Comparison of ENCODE assay signal across 15 mouse cellular contexts in the genomic region with DNA sequence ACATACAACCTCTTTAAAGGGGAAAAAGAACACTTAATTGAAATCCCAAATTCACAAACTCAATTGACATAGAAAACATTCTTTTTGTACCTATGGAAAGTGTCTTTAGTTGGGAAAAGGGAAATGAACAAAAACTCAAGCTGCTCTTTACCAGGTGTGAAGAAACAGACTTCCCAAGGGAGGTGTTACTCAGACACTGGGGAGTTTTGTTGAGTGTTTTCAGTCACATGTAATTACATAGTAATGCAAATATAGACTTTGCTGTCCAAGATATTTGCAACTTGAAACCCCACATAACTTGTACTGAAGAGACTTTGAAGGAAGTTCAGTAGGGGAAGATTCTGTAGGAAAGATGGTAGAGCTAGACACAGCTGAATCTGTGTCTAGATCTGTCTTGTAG.
"Had no signal": no experiment of that assay in that cellular context is flagged by ENCODE, and none has a peak within 500 bp of the region (broad histone marks: within the 10 kb centered on the region; RNA-seq: fewer than 3 reads in every experiment).

No protein-coding gene starts in this region.

- H3K4me1 ChIP-seq: neural tube, embryonic 15.5 days; stomach, embryonic 15.5 days had no signal

- H3K4me3 ChIP-seq: neural tube, embryonic 15.5 days; stomach, embryonic 15.5 days had no signal

- H3K36me3 ChIP-seq: neural tube, embryonic 15.5 days; stomach, embryonic 15.5 days had no signal

- H3K9me3 ChIP-seq: neural tube, embryonic 15.5 days; stomach, embryonic 15.5 days had no signal

- H3K9ac ChIP-seq: neural tube, embryonic 15.5 days; stomach, embryonic 15.5 days had no signal

- H3K27ac ChIP-seq: neural tube, embryonic 15.5 days; stomach, embryonic 15.5 days; stomach, postnatal 0 days had no signal

- H3K4me2 ChIP-seq: neural tube, embryonic 15.5 days; stomach, embryonic 15.5 days had no signal

- H3K27me3 ChIP-seq: neural tube, embryonic 15.5 days; stomach, embryonic 15.5 days had no signal

- DNase-seq: retina, postnatal 1 day; right cerebral cortex, adult 18-20 months; right cerebral cortex, postnatal 14 days; right cerebral cortex, postnatal 25 days; right cerebral cortex, postnatal 4 days; spleen, adult 18-20 months; thymus, adult 18-20 months; thymus, adult 2 months; thymus, postnatal 14 days; thymus, postnatal 25 days; thymus, postnatal 36 days; thymus, postnatal 4 days had no signal
